Comparison of ENCODE assay signal across 9 mouse cellular contexts in genomic region chr1:87153776-87154500, GRCm38 (mm10). TPM values are rescaled to one million over a fixed set of nuclear protein-coding genes. Genes with fewer than 3 reads are reported as not detected.
DNase-seq lines count a peak whose midpoint lies in the region; ATAC-seq and TF ChIP-seq lines count a peak whose summit lies in the region.
"Had no signal": no experiment of that assay in that cellular context is flagged by ENCODE, and none has a peak within 500 bp of the region (broad histone marks: within the 10 kb centered on the region; RNA-seq: fewer than 3 reads in every experiment).

No protein-coding gene starts in this region.

- no peak for DNase-seq in layer of hippocampus, adult 2 months (ENCODE audit: low spot score in 2 of 2)
- no peak for DNase-seq in layer of hippocampus, adult 9-10 months (ENCODE audit: low spot score)
- DNase-seq in urinary bladder, postnatal 25 days (ENCODE audit: low spot score), result no peak
- DNase-seq in urinary bladder, postnatal 10 days (ENCODE audit: low spot score), result no peak
- no peak for DNase-seq in urinary bladder, adult 2 months (ENCODE audit: low spot score)
- DNase-seq: lung, postnatal 36 days had no signal

- H3K9ac ChIP-seq in embryonic facial prominence, embryonic 15.5 days, result no peak overlapping the region
- no peak overlapping the region for H3K9ac ChIP-seq in intestine, embryonic 16.5 days (ENCODE audit: low read depth, low read length)
- peak overlapping the region; percentile 71 for H3K9ac ChIP-seq in neural tube, embryonic 13.5 days

- peak overlapping the region; percentile 64 for H3K4me2 ChIP-seq in embryonic facial prominence, embryonic 15.5 days (replicated peaks)
- peak overlapping the region; percentile 58 for H3K4me2 ChIP-seq in intestine, embryonic 16.5 days (ENCODE audit: low read depth, low read length)
- peak overlapping the region; percentile 62 for H3K4me2 ChIP-seq in neural tube, embryonic 13.5 days

- H3K4me3 ChIP-seq in layer of hippocampus, adult 2 months, result peak overlapping the region; percentile 15; the same call in 1 of the 2 replicates
- H3K4me3 ChIP-seq in embryonic facial prominence, embryonic 15.5 days (replicated peaks), result peak overlapping the region; percentile 41
- H3K4me3 ChIP-seq in intestine, embryonic 16.5 days (ENCODE audit: low read length), result peak overlapping the region; percentile 44
- peak overlapping the region; percentile 49 for H3K4me3 ChIP-seq in neural tube, embryonic 13.5 days

- under 1% methylated on average over 71 of the region's 72 CpGs for WGBS in embryonic facial prominence, embryonic 15.5 days
- under 1% methylated on average over 72 of the region's 72 CpGs for WGBS in intestine, embryonic 16.5 days
- under 1% methylated on average over 67 of the region's 72 CpGs for WGBS in neural tube, embryonic 13.5 days

- no peaks in the 10 kb centered on the region for H3K9me3 ChIP-seq in embryonic facial prominence, embryonic 15.5 days (replicated peaks)
- H3K9me3 ChIP-seq in intestine, embryonic 16.5 days (ENCODE audit: control insufficient read depth, low read length), result no peaks in the 10 kb centered on the region
- H3K9me3 ChIP-seq in neural tube, embryonic 13.5 days, result no peaks in the 10 kb centered on the region

- no peak for ATAC-seq in embryonic facial prominence, embryonic 15.5 days (ENCODE audit: insufficient number of reproducible peaks, low FRiP score, low TSS enrichment, low read depth)
- ATAC-seq in intestine, embryonic 16.5 days, result no peak
- peak; percentile 49 for ATAC-seq in neural tube, embryonic 13.5 days (ENCODE audit: low read depth)

- TF ChIP-seq CTCF in layer of hippocampus, adult 2 months (conservative IDR thresholded peaks at IDR 0.05), result no peak

- no peaks in the 10 kb centered on the region for H3K36me3 ChIP-seq in embryonic facial prominence, embryonic 15.5 days
- no peaks in the 10 kb centered on the region for H3K36me3 ChIP-seq in intestine, embryonic 16.5 days (ENCODE audit: control insufficient read depth, insufficient read depth, low read length)
- no peaks in the 10 kb centered on the region for H3K36me3 ChIP-seq in neural tube, embryonic 13.5 days

- no peak overlapping the region for H3K27ac ChIP-seq in layer of hippocampus, adult 2 months
- no peak overlapping the region for H3K27ac ChIP-seq in embryonic facial prominence, embryonic 15.5 days (replicated peaks)
- no peak overlapping the region for H3K27ac ChIP-seq in intestine, embryonic 16.5 days (ENCODE audit: low read length)
- peak overlapping the region; percentile 23; the same call in 1 of the 2 replicates for H3K27ac ChIP-seq in neural tube, embryonic 13.5 days (replicated peaks)

- H3K27me3 ChIP-seq in embryonic facial prominence, embryonic 15.5 days, result peaks cover 94% of the 10 kb centered on the region
- H3K27me3 ChIP-seq in intestine, embryonic 16.5 days (replicated peaks; ENCODE audit: control insufficient read depth, insufficient read depth, low read length), result peaks cover 81% of the 10 kb centered on the region
- H3K27me3 ChIP-seq in neural tube, embryonic 13.5 days, result peaks cover 99% of the 10 kb centered on the region

- peaks cover 30% of the 10 kb centered on the region for H3K4me1 ChIP-seq in embryonic facial prominence, embryonic 15.5 days
- peaks cover 16% of the 10 kb centered on the region for H3K4me1 ChIP-seq in intestine, embryonic 16.5 days (ENCODE audit: control insufficient read depth, insufficient read depth, low read length)
- H3K4me1 ChIP-seq in neural tube, embryonic 13.5 days (replicated peaks), result peaks cover 39% of the 10 kb centered on the region

RNA-seq across cellular contexts. Expression of gene Ecel1, which starts 2.4 kb away (rescaled TPM):
- total RNA-seq in layer of hippocampus, adult 2 months (2021), result 1 to 10 TPM; 1.6 TPM
- polyA plus RNA-seq in embryonic facial prominence, embryonic 15.5 days (2015; fragmentation: Nextera tagmentation; extraction: Ambion mirVana), result 1.5 and 1.6 TPM in 2 replicates
- 0.95 and 1.1 TPM in 2 replicates for polyA plus RNA-seq in intestine, embryonic 16.5 days (2015; fragmentation: Nextera tagmentation; extraction: Ambion mirVana)
- polyA plus RNA-seq in neural tube, embryonic 13.5 days (2015; fragmentation: Nextera tagmentation; extraction: Ambion mirVana), result 62.4 and 73.8 TPM in 2 replicates
- 0.10 TPM in 1 of 2 replicates, not detected in the other for polyA plus RNA-seq in urinary bladder, adult 2 months (2012; rRNA removed)

RNA-seq across cellular contexts. Expression of gene Akp3, which starts 29.2 kb away (rescaled TPM):
- not detected for total RNA-seq in layer of hippocampus, adult 2 months (2021)
- not detected in 2 replicates for polyA plus RNA-seq in embryonic facial prominence, embryonic 15.5 days (2015; fragmentation: Nextera tagmentation; extraction: Ambion mirVana)
- 0.10 TPM in 1 of 2 replicates, not detected in the other for polyA plus RNA-seq in intestine, embryonic 16.5 days (2015; fragmentation: Nextera tagmentation; extraction: Ambion mirVana)
- polyA plus RNA-seq in neural tube, embryonic 13.5 days (2015; fragmentation: Nextera tagmentation; extraction: Ambion mirVana), result not detected in 2 replicates
- polyA plus RNA-seq in urinary bladder, adult 2 months (2012; rRNA removed), result 0.04 TPM in 1 of 2 replicates, not detected in the other

RNA-seq across cellular contexts. Expression of gene Prss56, which starts 29.2 kb away (rescaled TPM):
- total RNA-seq in layer of hippocampus, adult 2 months (2021), result under 1 TPM; 0.15 to 0.22 TPM
- polyA plus RNA-seq in embryonic facial prominence, embryonic 15.5 days (2015; fragmentation: Nextera tagmentation; extraction: Ambion mirVana), result 0.20 and 0.21 TPM in 2 replicates
- not detected in 2 replicates for polyA plus RNA-seq in intestine, embryonic 16.5 days (2015; fragmentation: Nextera tagmentation; extraction: Ambion mirVana)
- 6.6 and 7.1 TPM in 2 replicates for polyA plus RNA-seq in neural tube, embryonic 13.5 days (2015; fragmentation: Nextera tagmentation; extraction: Ambion mirVana)
- not detected in 2 replicates for polyA plus RNA-seq in urinary bladder, adult 2 months (2012; rRNA removed)

RNA-seq across cellular contexts. Expression of gene Chrnd, which starts 36.5 kb away (rescaled TPM):
- total RNA-seq in layer of hippocampus, adult 2 months (2021), result not detected
- polyA plus RNA-seq in embryonic facial prominence, embryonic 15.5 days (2015; fragmentation: Nextera tagmentation; extraction: Ambion mirVana), result 9.0 and 12.3 TPM in 2 replicates
- 0.05 TPM in 1 of 2 replicates, not detected in the other for polyA plus RNA-seq in intestine, embryonic 16.5 days (2015; fragmentation: Nextera tagmentation; extraction: Ambion mirVana)
- 0.31 and 0.62 TPM in 2 replicates for polyA plus RNA-seq in neural tube, embryonic 13.5 days (2015; fragmentation: Nextera tagmentation; extraction: Ambion mirVana)
- polyA plus RNA-seq in urinary bladder, adult 2 months (2012; rRNA removed), result not detected in 2 replicates

RNA-seq across cellular contexts. Expression of gene Chrng, which starts 50.5 kb away (rescaled TPM):
- total RNA-seq in layer of hippocampus, adult 2 months (2021), result not detected
- polyA plus RNA-seq in embryonic facial prominence, embryonic 15.5 days (2015; fragmentation: Nextera tagmentation; extraction: Ambion mirVana), result 24.4 and 34.2 TPM in 2 replicates
- 0.13 and 0.21 TPM in 2 replicates for polyA plus RNA-seq in intestine, embryonic 16.5 days (2015; fragmentation: Nextera tagmentation; extraction: Ambion mirVana)
- polyA plus RNA-seq in neural tube, embryonic 13.5 days (2015; fragmentation: Nextera tagmentation; extraction: Ambion mirVana), result 0.57 and 1.7 TPM in 2 replicates
- polyA plus RNA-seq in urinary bladder, adult 2 months (2012; rRNA removed), result not detected in 2 replicates

Comparison
In these comparisons a context has a peak if more than half of its experiments do, and no peak if none do; other contexts are left out.
1. RNA of gene Ecel1, which starts 2.4 kb away (polyA plus RNA-seq): 62.4 to 73.8 TPM in neural tube, embryonic 13.5 days; 1.5 to 1.6 TPM in embryonic facial prominence, embryonic 15.5 days, 0.95 to 1.1 TPM in intestine, embryonic 16.5 days and 0.10 TPM in urinary bladder, adult 2 months; every median in the first group is over 10 times any median in the second.
2. Peak in every context shown above with its lines, with median percentiles within 50 percentile points of each other: H3K4me3 ChIP-seq and H3K4me2 ChIP-seq.